17 mouse cellular contexts compared by ENCODE assay signal in the genomic region with DNA sequence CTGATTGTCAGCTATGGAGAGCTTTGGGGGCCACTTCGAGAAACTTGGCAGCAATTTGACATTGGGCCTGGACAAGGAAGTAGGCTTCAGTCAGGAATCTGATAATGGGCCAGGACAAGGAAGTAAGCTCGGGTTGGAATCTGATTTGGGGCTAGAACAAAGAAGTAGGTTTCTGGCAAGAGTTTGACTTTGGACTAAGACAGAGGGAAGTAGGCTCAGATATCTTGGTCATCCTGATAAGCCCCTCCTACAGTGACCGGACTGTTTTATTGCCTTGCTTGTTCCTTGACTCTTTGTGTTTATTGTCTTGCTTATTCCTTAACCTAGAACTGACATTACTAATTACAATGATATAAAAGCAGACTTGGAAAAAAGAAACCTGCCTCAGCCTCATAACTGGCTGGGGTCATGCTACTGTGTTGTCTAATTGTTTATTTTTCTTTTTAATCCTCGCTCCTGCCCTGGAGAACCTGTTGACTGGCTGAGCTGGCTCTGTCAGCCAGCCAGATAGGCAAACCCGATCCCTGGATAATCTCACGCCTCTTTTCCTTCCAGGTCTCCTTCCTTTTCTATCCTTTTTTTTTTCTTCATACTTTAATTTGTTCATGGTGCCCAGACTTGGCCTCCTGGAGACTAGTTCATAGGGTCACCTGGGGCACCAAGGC. TPM values are rescaled to one million over a fixed set of nuclear protein-coding genes. Genes with fewer than 3 reads are reported as not detected.
DNase-seq lines count a peak whose midpoint lies in the region; ATAC-seq and TF ChIP-seq lines count a peak whose summit lies in the region.
"Had no signal": no experiment of that assay in that cellular context is flagged by ENCODE, and none has a peak within 500 bp of the region (broad histone marks: within the 10 kb centered on the region; RNA-seq: fewer than 3 reads in every experiment).

No protein-coding gene starts in this region.

- WGBS in lung, postnatal 0 days, result 26% methylated on average over 6 of the region's 6 CpGs
- whole genome bisulfite sequencing in intestine, postnatal 0 days, result 20% methylated on average over 6 of the region's 6 CpGs
- WGBS in stomach, embryonic 15.5 days, result 43% methylated on average over 6 of the region's 6 CpGs

- no peak for TF ChIP-seq CTCF in lung, postnatal 0 days (IDR thresholded peaks at IDR 0.05)
- TF ChIP-seq CTCF in intestine, postnatal 0 days (IDR thresholded peaks at IDR 0.05; ENCODE audit: low read depth), result no peak

- no peaks in the 10 kb centered on the region for H3K36me3 ChIP-seq in lung, postnatal 0 days (ENCODE audit: insufficient read depth, low read length)
- no peaks in the 10 kb centered on the region for H3K36me3 ChIP-seq in intestine, postnatal 0 days (ENCODE audit: control insufficient read depth, insufficient read depth)
- H3K36me3 ChIP-seq in stomach, embryonic 15.5 days, result no peaks in the 10 kb centered on the region
- H3K36me3 ChIP-seq: embryonic facial prominence, embryonic 12.5 days; forebrain, embryonic 15.5 days; heart, embryonic 12.5 days; hindbrain, embryonic 15.5 days had no signal

- peak; percentile 15 for DNase-seq in lung, postnatal 0 days (ENCODE audit: low spot score)
- no peak for DNase-seq in lung, postnatal 14 days
- no peak for DNase-seq in frontal cortex, adult 2 months (ENCODE audit: extremely low spot score in 1 of 2, low spot score in 1 of 2)
- no peak for DNase-seq in thymus, postnatal 14 days
- DNase-seq: adrenal gland, adult 2 months; adrenal gland, postnatal 25 days; cerebellum, adult 2 months; cerebellum, postnatal 10 days; embryo, embryonic 11 days; gastrocnemius, postnatal 14 days had no signal

- ATAC-seq in lung, postnatal 0 days, result no peak
- ATAC-seq in intestine, postnatal 0 days, result peak; percentile 96
- ATAC-seq in stomach, embryonic 15.5 days (ENCODE audit: insufficient read depth, low FRiP score, low read depth), result peak; percentile 22; the same call in 1 of the 2 replicates
- ATAC-seq: forebrain, embryonic 15.5 days had no signal

- no peak for TF ChIP-seq EP300 in lung, postnatal 0 days (IDR thresholded peaks at IDR 0.05)

- no peak overlapping the region for H3K4me3 ChIP-seq in lung, postnatal 0 days (ENCODE audit: low read depth, low read length)
- H3K4me3 ChIP-seq in intestine, postnatal 0 days (ENCODE audit: low read depth, low read length), result no peak overlapping the region
- H3K4me3 ChIP-seq in stomach, embryonic 15.5 days (replicated peaks), result no peak overlapping the region
- H3K4me3 ChIP-seq: embryonic facial prominence, embryonic 12.5 days; forebrain, embryonic 15.5 days; heart, embryonic 12.5 days; hindbrain, embryonic 15.5 days had no signal

- H3K4me2 ChIP-seq in lung, postnatal 0 days (replicated peaks; ENCODE audit: low read depth, low read length), result no peak overlapping the region
- H3K4me2 ChIP-seq in intestine, postnatal 0 days (replicated peaks; ENCODE audit: low read depth), result no peak overlapping the region
- H3K4me2 ChIP-seq in stomach, embryonic 15.5 days, result no peak overlapping the region
- H3K4me2 ChIP-seq: embryonic facial prominence, embryonic 12.5 days; forebrain, embryonic 15.5 days; heart, embryonic 12.5 days; hindbrain, embryonic 15.5 days had no signal

- H3K4me1 ChIP-seq in lung, postnatal 0 days (ENCODE audit: insufficient read depth, low read depth, low read length), result no peaks in the 10 kb centered on the region
- H3K4me1 ChIP-seq in intestine, postnatal 0 days (replicated peaks; ENCODE audit: control insufficient read depth, insufficient read depth, low read length), result no peaks in the 10 kb centered on the region
- no peaks in the 10 kb centered on the region for H3K4me1 ChIP-seq in stomach, embryonic 15.5 days
- H3K4me1 ChIP-seq: embryonic facial prominence, embryonic 12.5 days; forebrain, embryonic 15.5 days; heart, embryonic 12.5 days; hindbrain, embryonic 15.5 days had no signal

- H3K27me3 ChIP-seq in lung, postnatal 0 days (replicated peaks; ENCODE audit: insufficient read depth, low read length), result no peaks in the 10 kb centered on the region
- no peaks in the 10 kb centered on the region for H3K27me3 ChIP-seq in intestine, postnatal 0 days (replicated peaks; ENCODE audit: control insufficient read depth, insufficient read depth, low read length)
- no peaks in the 10 kb centered on the region for H3K27me3 ChIP-seq in stomach, embryonic 15.5 days (replicated peaks)
- H3K27me3 ChIP-seq: CH12.LX; embryonic facial prominence, embryonic 12.5 days; forebrain, embryonic 15.5 days; heart, embryonic 12.5 days; hindbrain, embryonic 15.5 days had no signal

- H3K27ac ChIP-seq in lung, postnatal 0 days (ENCODE audit: low read length), result no peak overlapping the region
- peak overlapping the region; percentile 70 for H3K27ac ChIP-seq in intestine, postnatal 0 days (ENCODE audit: low read depth, low read length)
- no peak overlapping the region for H3K27ac ChIP-seq in stomach, embryonic 15.5 days
- H3K27ac ChIP-seq: embryonic facial prominence, embryonic 12.5 days; forebrain, embryonic 15.5 days; hindbrain, embryonic 15.5 days had no signal

- H3K9me3 ChIP-seq in lung, postnatal 0 days (ENCODE audit: low read length), result no peaks in the 10 kb centered on the region
- no peaks in the 10 kb centered on the region for H3K9me3 ChIP-seq in intestine, postnatal 0 days (ENCODE audit: control insufficient read depth)
- H3K9me3 ChIP-seq in stomach, embryonic 15.5 days, result no peaks in the 10 kb centered on the region
- H3K9me3 ChIP-seq: embryonic facial prominence, embryonic 12.5 days; forebrain, embryonic 15.5 days; heart, embryonic 12.5 days; hindbrain, embryonic 15.5 days had no signal

- no peak overlapping the region for H3K9ac ChIP-seq in lung, postnatal 0 days (replicated peaks; ENCODE audit: low read depth)
- no peak overlapping the region for H3K9ac ChIP-seq in intestine, postnatal 0 days (ENCODE audit: low read depth, low read length)
- H3K9ac ChIP-seq in stomach, embryonic 15.5 days, result no peak overlapping the region
- H3K9ac ChIP-seq: embryonic facial prominence, embryonic 12.5 days; forebrain, embryonic 15.5 days; heart, embryonic 12.5 days; hindbrain, embryonic 15.5 days had no signal

RNA-seq across cellular contexts. Expression of gene Prdx6, which starts 28.4 kb away (rescaled TPM):
- 1,194 and 1,245 TPM in 2 replicates for polyA plus RNA-seq in lung, postnatal 0 days (2015; fragmentation: Nextera tagmentation; extraction: Ambion mirVana)
- 373 and 385 TPM in 2 replicates for polyA plus RNA-seq in intestine, postnatal 0 days (2015; fragmentation: Nextera tagmentation; extraction: Ambion mirVana)
- 414 and 461 TPM in 2 replicates for polyA plus RNA-seq in stomach, embryonic 15.5 days (2015; fragmentation: Nextera tagmentation; extraction: Ambion mirVana)
- polyA plus RNA-seq in frontal cortex, adult 2 months (2012; rRNA removed), result 404 and 494 TPM in 2 replicates
